Mouse (Mus musculus) layer of hippocampus, postnatal 36 days (tissue): Measurements from ENCODE around the gene Fhit. TPM values are rescaled to one million over a fixed set of nuclear protein-coding genes. Genes with fewer than 3 reads are reported as not detected.
"Not testable (repeated sequence)": the region's sequence is repeated elsewhere in the genome, so short reads cannot be mapped to it uniquely, and the experiment has no call there.

Source experiments
- DNase-seq, 2 experiments: peaks; one replicate each; pipeline ENCODE4 v3.0.0; 2022
- total RNA-seq, 2 experiments: library from RNA; stranded (reverse); gene quantifications; 2 replicates each; pipeline ENCODE4 v1.2.3; 2021

The Fhit gene
- total RNA-seq: 1 to 10 TPM; 4.8 to 6.8 TPM

DNA sequence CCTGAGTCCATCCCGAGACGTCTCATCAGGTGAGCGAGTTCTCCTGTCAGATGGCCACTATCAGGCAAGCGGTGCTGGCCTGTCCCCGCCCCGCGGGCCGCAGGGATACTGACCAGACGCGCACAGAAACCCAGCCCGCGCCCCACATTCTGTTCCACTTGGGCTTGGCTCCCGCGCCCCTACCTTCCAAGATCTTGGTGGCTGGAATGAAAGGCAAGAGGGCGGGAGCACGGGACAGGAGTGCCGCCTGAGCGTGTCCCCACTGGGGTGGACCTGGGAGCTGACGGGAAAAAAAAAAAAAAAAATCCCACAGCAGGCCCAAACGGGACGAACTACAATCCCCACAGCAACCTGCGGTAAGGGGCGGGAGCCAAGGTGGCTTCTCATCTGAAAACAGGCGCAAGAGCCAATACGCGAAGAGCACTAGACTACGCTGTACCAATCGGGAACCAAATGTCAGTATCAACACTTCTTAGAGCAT lies at the start of gene Fhit:
Gene Fhit, minus strand, starts transcription at position 285 of the 481 bp plus-strand sequence.
- peak; percentile 85 to 90 for DNase-seq

DNA sequence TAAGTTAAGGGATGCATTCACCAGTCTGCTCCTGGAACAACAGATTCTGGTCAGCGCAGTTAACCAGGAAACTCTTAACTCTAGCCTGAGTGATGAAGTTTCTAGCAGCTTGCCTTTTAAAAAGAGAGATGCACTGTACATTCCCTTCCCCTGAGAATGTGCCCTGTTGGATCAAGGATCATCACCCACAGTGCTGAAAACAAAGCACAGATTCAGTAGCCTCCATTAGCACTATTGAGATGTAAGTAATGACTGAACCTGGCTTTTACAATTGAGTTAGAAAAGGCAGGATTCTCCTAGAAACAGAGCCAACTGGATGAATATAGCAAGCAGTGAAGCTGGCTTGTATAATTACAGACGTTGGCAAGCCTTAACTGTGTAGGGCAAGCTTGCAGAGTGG lies 45.0 kb upstream of the Fhit start:
- no peak for DNase-seq

DNA sequence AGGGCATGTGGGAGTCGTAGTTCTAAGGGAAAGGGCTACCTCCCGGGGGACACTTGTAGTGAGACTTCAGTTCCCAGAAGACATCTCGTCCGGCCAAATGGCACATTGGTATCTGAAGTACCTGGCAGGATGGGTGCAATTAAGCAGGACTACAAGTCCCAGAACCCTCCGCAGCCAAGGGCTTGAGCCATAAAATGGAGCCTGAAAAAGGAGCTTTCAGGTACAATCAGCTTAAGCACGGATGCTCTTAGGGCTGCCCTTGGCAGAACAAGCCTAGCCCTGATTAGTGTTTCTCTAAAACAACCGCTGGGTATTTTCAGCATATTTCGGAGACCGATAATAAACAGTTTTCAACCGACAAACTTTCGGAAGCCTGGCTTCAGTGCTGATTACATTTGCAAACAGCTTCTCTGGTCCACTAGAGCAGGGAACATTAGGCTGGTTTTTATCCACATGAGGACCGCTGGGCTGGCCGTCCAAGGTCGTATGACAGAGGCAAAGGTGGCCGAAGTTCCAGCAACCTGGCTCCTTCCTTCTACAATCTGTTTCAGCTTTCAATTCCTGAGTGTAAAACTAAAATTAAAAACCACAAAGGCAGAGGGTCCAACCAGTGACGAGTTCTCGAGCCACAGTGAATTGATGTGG lies 907 bp downstream of the Fhit start:
- DNase-seq: peak; percentile 62 to 73

DNA sequence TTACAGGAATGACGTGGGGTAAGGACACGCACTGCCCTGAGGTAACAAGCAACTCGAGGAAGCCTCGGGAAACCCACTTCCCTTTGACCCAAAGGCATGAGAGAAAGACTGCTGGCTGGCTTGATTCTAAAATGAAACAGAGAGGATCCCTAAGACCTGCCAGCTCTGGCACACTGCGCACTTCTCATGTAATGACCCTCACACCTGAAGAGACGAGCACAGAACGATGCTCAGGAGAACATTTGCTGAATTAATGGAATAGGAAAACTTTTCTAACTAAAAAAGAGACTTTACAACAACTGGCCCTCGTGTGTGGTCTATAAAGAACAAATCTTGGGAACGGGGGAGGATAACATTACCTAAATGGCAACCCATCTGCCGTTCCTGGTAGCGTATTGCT lies 2.2 kb downstream of the Fhit start:
- DNase-seq: no peak

DNA sequence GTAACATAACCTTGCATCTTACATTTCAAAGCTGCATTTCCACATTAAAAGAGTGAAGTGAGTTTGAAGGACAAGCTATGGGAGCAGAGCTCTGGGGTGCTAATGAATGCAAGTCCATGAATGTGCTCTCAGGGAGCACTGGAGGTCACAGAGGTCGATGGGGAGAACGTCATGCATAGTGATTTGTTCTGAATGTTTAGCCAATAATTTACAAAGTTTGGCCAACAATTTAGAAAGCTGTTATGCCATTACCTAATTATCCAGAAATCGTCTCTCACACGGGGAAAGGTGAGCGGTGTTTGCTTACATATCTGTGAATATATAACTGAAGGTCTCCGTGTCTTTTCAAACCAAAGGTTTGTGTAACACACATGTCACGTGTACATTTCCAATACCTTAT lies 2.8 kb downstream of the Fhit start:
- no peak for DNase-seq

DNA sequence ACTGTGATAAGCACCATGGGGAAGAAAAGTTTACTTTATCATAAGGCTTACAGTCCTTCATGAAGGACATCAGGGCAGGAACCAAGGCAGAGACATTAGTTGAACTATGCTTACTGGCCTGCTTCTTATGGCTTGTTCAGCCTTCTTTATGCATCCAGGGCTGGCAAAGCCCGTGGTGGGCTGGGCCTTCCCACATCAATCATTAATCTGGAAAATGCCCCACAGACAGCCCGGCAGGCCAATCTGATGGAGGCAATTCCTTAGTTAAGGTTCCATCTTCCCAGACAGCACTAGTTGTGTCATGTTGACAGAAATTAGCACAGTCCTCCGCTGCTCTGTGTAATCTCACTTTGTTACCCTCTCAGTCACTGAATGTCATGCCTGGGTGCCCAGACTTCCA lies 4.1 kb downstream of the Fhit start:
- no peak for DNase-seq

DNA sequence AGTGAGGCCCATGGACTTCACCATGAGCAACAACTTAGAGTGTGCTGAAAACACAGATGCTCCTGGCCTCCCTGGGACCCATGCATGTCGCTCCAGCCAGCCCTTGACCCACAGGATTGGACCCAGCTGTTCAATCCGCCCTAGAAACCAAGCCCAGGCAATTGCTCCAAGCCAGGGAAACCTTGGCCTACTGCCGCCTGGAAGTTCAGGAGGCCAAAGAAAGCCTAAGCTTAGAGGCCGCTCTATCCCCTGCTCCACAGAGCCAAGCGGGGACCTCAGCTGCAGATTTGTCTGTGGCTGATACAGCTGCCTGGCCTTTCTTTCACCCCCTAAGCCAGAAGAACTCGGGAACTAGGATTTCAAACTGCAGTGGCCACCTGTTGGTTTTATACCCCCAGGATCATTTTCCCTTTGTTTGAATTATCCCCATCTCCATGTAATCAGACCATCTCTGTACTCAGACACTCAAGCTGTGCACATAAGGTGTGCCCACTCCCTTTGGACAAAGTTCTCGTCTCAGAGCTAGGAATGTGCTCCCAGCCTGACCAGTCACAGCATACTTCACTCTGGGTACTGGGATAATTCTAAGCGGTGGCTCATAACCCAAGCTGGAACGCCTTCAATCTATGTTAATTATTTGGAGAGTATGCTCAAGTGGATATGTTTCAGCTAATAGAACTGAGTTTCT lies 10.1 kb downstream of the Fhit start:
- no peak for DNase-seq

DNA sequence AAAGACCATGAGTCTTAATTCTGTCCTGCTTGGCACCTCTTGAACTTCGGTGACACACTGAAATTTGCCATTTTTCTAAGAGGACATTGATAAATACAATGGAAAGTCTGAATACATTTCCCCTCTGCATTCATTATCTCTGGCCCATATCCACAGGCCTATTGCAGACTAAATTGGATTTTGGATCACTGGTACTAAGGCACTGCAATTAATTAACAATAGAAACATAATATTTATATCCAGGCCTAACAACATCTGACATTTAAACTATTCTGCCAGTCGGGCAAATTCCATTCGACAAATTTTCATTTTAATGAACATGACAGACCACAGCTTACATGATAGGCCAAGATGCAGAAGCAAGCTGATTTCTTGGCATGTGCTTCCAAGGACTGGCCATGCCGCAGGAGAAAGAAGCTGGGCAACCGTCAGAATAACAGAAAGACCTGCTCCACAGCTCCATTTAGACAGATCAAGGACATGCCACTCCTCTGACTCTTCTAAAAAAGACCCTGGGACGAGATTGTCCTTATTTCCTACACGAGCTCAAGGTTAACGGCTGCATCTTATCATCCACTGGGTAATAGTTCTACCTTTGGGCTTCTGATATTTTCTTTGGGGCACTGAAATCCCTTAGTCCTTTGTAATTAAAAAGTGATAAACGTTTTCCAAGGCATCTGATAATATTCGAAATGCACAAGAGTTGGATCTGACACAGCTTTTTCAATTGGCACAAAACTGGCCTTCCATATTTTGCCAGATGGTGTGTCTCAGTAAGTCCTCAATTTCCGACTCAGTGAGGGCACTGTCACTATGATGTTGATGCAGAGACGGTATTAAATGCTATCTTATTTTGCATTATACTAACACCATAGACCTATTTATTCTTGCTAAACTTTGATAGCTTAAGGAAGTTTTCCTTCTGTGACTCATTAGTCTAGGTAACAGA lies 27.8 kb downstream of the Fhit start:
- no peak for DNase-seq

DNA sequence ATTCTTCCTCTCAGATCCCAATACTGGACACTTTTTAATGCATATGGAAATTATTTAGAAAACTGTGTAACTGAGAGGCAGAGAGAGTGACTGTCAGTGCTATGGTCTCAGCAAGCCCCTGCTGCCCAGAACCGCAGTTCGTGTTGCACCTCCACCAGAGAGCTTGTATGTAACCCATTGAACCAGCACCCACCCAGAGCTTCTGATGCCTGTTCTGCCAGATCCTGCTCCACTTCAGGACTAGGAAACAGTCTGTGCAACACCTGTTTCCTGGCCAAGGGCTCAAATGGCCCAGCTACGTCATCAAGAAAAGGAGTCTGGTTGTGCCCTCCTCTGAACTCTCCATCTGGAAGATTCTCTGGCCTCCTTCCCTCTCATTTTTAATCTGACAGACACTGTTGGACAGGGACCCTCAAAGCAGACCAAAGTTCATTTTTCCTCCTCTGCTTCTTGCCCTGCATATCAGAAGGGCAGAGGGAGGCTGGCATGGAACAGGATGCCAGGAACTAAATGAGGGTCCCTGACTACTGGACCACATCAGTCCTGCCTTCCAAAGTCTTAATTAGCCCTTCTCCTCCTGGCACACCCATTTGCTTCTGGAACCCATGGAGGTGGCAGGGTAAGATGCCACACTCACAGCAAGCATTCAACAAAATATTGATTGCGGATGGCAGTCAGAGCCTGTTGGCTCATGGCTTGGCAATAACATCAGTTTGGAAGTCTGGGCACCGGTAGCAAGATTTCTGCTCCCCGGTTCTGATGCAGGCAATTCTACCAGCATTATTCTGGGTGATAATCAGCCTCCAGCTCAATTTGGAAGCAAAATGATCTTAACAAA lies 29.0 kb downstream of the Fhit start:
- peak in 1 of 2 experiments; percentile 17 for DNase-seq

DNA sequence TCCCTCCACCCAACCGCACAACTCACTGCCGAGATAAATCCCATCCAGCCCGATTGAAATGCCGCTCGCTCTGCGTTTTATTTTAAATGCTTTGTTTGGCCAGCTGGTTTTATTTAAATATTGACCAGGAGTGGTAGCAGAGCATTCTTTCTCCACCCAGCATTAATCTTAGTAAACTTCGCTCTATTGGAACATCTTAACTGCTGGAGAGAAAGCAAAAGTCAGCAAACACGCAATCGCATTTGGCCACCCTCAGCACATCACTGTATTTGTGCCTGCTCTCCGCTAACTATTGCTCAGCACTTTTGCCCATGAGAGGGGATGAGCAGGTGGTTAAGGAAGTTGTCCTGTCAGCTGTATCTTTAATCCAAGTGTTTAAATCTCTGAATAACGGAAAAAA lies 36.7 kb downstream of the Fhit start:
- DNase-seq: no peak

DNA sequence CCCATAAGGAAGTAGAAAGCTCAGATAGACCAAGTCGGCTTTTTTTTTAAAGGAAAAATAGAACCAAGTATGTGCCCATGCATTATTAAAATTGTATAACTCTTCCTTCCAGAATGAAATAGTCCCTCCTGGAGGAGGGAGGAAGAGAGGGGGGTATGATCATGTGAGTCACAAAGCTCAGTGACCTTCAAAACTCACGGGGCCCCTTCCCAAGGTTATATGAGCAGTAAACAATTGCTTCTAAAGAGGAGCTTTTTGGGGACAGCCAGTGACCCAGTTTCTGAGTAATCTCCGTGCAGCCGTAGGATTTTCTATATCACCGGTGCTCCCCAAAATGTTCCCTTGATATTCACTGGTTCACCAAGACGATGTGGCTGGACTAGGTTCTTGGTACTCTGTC lies 42.8 kb downstream of the Fhit start:
- no peak for DNase-seq

DNA sequence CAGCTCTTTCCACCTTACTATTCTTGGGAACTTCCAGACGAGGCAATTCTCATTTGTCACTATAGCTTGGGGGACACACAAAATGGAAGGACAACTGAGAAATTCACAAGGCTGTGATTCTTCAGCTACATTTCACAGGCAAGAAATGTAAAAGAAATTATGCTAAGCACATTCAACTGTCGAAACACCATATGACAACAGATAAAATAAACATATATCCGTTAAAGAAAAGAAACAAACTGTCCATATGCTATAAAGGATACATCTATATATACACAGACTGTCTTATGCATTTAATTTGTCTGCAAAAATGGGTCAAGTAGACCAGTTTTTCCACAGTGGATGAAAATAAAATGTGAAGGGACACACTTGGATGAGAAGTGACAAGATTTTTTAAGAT lies 76.2 kb downstream of the Fhit start:
- DNase-seq: no peak

DNA sequence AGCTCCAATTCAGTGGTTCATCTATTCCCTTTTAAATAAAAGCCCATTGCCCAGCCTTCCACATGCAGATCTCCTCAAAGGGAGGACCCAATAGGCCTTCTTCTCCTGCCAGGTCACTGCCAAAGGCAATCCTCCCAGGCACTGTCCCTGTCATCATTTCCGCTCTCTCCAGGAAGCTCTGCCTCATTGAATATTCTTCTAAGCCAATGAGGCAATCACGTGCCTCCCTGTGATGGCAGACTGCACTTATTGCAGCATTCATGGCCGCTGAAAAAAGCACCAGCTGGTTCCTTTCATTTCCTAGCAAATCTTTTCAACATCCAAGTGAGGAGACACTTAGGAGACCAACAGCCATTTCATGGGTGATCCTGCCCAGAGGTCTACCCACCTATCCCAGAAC lies 77.9 kb downstream of the Fhit start:
- no peak for DNase-seq

DNA sequence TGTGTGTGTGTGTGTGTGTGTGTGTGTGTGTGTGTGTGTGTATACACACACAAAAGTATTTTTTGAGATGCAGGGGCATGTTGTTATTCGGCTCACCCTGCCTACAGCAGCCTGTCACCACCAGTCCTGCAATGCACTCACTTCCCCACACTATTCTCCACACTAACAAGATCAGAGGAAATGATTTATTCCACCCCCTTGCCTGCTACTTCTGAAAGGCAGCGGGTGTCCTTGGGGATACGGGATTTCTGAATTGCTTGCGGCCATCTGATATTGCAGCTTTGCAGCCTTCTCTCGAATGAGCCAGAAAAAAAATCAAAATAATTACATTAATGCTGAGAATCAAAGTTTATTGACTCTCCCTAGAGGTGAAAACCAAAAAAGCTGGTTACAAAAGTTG lies 78.4 kb downstream of the Fhit start:
- DNase-seq: no peak

DNA sequence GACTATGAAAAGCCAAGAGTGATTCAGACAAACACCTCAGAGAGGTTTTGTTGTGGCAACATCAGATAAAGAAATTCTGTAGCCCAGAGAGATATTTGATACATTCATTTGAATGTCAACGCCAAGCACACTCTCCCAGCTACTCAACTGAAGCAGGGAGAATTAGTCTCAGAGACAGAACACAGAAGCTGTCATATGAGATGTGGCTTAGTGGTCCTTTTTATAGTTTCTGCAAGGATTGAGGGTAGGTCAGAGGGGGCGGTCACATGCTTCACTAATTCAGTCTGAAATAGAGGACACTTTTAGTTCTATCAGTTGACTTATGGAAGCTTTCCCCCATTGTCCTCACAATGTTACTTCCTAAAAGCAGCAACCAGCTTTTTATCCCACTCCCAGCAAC lies 98.2 kb downstream of the Fhit start:
- no peak for DNase-seq

DNA sequence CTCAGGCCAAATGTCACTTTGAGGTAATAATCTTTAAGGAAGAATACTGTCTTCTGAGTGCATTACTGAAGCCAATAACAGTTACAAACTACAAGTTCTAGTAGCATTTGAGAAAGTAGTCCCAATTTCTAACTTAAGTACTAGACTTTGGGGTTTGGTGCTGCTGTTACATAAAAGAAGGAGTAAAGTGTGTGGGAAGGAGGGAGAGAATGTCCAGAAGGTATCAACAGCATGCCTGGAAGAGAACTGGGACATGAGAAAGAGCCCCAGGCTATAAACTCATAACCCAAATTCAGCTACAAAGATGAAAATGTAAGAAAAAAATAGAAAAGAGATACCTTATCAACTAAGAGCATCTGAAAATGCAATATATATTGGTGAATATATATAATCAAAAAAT lies 101.6 kb downstream of the Fhit start:
- no peak for DNase-seq

DNA sequence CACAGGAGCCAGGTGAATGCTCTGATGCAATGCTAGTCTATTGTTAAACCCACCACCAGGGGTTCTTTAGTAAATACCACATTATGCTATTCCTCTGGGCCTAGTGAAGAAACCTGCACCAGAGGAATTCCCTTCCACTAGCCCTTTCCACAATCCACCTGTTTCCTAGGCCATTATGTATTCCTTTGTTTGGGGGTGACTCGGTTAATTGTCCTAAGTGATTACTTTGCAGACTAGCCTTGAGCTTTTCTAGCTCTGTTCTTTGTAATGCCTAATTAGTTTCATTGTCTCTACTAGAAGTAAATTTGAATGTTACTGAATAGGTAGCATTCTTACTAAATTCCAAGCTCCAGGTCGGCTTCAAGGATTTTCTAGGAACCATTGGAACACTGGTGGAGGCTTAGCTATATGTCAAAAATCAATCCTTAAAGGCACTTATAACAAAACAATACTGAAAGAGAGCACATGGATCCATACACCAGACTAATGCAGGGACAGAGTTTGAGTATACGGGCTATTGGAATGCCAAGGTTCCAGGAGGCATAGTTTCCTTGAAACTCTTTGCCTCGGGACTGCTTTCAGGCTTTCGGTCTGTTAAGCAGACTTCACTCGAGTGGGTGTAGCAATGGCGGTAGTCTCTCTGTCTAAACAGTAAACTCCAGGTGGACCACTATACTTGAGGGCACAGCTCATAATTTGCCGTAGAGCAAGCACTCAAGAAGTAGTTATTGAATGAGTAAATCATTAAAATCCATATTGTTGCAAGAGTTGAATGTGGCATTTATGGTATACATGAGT lies 122.1 kb downstream of the Fhit start:
- DNase-seq: not testable (repeated sequence)

DNA sequence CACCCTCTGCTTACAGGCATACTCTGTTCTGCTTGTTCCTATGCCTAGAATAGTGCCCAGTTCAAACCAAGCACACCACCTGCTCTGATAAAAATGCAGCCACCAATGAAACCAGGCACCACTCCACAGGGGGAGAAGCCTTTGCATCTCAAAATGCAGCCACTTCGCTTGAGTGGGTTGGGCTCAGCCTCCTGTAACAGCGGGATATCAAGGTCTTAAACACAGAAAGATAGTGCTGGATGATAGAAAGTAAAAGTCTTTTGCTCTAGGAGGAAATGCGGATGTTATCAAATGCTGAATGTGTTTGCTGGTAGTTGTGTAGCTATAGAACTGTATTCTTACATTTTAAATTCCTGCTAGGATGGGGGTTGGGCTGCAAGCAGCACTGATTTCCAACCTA lies 140.4 kb downstream of the Fhit start:
- no peak for DNase-seq

DNA sequence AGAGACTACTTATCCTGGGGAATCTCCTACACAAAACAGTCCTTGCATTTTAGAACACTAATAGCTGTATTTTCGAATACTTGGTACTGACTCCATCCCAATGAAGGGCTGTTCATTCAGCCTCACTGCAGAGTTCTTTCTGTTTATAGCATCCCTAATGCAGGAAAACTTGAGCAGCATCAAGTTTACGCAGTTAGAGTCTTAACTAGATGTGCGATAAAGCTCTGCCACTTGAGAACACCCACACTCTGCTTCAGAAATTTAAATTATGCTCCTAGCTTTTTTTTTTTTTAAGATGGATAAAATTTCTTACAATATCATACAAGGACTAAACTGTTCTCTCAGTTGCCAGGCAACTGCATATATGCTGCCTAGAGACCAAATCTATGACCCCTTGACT lies 183.2 kb downstream of the Fhit start:
- DNase-seq: no peak

DNA sequence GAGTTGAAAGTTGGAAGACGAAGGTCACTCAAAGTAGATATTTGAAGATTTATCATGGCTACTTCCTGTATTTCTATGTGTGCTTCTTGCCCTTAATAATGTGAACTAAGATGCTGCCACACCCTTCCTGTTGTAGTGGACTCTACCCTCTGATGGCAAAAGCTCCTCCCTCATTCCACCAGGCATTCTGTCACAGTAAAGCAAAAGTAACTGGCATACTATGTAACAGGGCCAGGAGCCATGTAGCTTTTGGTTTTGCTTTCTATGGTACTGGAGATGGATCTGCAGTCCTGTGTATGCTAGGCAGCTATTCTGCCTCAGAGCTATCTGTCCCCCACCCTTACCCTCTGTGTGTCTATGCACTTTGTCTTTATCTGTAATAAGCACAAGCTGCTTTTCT lies 220.2 kb downstream of the Fhit start:
- DNase-seq: no peak

DNA sequence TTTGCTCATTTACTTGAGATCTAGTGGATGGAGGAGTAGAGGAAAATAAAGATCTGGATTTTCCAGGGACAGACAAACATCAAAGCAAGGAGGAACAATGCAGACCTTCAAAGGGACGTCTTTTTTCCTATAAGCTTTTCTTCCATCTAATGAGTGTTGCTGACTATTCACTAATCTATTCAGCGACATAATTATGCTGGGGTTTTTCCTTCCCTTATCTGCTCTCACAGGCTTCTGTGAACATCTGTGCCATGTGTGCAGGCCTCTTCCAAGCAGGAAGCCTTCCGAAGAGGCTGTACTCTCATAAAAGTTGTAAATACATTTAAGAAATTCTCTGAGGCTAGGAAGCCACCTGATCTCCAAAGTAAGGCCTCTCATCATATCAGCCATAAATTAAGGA lies 228.2 kb downstream of the Fhit start:
- no peak for DNase-seq
